Mouse (Mus musculus) heart, embryonic 16.5 days (tissue): Measurements from ENCODE around the gene Atp6v1g1. TPM values are rescaled to one million over a fixed set of nuclear protein-coding genes. Genes with fewer than 3 reads are reported as not detected.

Experiments used
- polyA plus RNA-seq: library from polyadenylated mRNA; unstranded; fragments of >200 nt; fragmentation: Nextera tagmentation; extraction: Ambion mirVana; gene quantifications from 2 replicates; pipeline ENCODE4 v1.2.1, GENCODE M21; 2015

Gene Atp6v1g1
- polyA plus RNA-seq, 1 experiment from 2014 or later = 238 TPM

Other genes with a start within 250 kb of the Atp6v1g1 start
- not detected in 2 replicates for gene Orm1, start 200.2 kb upstream of the Atp6v1g1 start, polyA plus RNA-seq
- not detected in 2 replicates for gene Orm3, start 188.6 kb upstream of the Atp6v1g1 start, polyA plus RNA-seq
- gene Orm2, start 182.3 kb upstream of the Atp6v1g1 start, polyA plus RNA-seq = not detected in 2 replicates
- 4.4 and 5.8 TPM in 2 replicates for gene Akna, start 141.4 kb upstream of the Atp6v1g1 start, polyA plus RNA-seq
- gene Whrn, start 48.8 kb upstream of the Atp6v1g1 start, polyA plus RNA-seq = 1.8 and 2.6 TPM in 2 replicates
- gene Tmem268, start 14.0 kb downstream of the Atp6v1g1 start, polyA plus RNA-seq = 5.1 and 6.0 TPM in 2 replicates
- gene Gm11213, start 60.5 kb downstream of the Atp6v1g1 start, polyA plus RNA-seq = not detected in 2 replicates
- not detected in 2 replicates for gene Tex48, start 77.7 kb downstream of the Atp6v1g1 start, polyA plus RNA-seq
- 0.49 TPM in 1 of 2 replicates, not detected in the other for gene Gm11214, start 118.6 kb downstream of the Atp6v1g1 start, polyA plus RNA-seq
- gene Tnfsf15, start 200.3 kb downstream of the Atp6v1g1 start, polyA plus RNA-seq = 0.05 TPM in 2 replicates